Mouse (Mus musculus): ENCODE measurements around the gene Knl1. TPM values are rescaled to one million over a fixed set of nuclear protein-coding genes. Genes with fewer than 3 reads are reported as not detected.
"Not testable (repeated sequence)": the region's sequence is repeated elsewhere in the genome, so short reads cannot be mapped to it uniquely, and the experiment has no call there.

The Knl1 gene
- polyA plus RNA-seq (2017; shearing (Covaris generic)), result 10 to 100 TPM; 17.4 to 18.1 TPM

GRCm38 (mm10) chr2:119046649-119047611, at the start of gene Knl1:
Knl1 (plus strand) TSS chr2:119047119.
- ATAC-seq, result peak; percentile 91

DNA sequence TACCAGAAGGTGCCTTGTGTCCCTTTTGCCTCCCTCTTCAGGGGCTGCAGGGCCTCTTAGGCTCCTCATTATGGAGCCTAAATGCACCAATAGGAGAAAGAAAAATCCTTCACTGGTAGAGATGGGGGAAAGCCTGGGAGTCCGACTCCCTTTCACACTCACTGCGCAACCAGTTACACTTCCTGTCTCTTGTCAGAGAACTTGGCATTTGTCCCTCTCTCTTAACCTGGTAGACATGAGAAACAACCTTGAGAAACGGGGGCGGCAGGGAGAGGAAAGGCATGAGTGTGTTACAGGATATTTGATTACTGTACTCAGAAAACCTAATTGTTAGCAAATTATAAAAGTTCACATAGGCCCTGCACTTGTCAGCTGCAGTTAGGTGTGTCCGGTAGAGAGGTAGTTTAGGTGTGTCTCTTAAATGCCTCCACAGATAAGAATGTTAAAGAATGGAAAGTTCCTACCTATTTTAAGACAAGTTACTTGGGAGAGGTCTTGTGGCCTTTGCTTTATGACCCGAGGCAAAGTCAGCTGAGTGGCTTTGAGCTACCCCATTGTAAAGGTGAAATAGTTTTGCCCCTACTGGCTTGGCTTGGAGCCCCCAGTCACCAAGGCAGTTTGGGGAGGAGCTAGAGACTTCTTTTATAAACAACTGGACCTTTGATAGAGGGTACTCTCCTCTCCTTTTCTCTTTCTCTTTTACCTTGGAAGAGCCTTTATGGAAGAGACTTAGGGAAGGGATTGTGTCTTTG, 48.6 kb upstream of the Knl1 start:
- no peak for ATAC-seq

- no peak for ATAC-seq
Observed at GRCm38 (mm10) chr2:118999025-118999639, 47.8 kb upstream of the Knl1 start.

GRCm38 (mm10) chr2:119006886-119007285, 40.0 kb upstream of the Knl1 start:
- ATAC-seq, result no peak

- ATAC-seq, result no peak
Observed at GRCm38 (mm10) chr2:119009376-119009775, 37.5 kb upstream of the Knl1 start.

GRCm38 (mm10) chr2:119014989-119015388, 31.9 kb upstream of the Knl1 start:
- no peak for ATAC-seq

- no peak for ATAC-seq
Observed at GRCm38 (mm10) chr2:119015604-119016180, 31.2 kb upstream of the Knl1 start.

GRCm38 (mm10) chr2:119016312-119016711, 30.6 kb upstream of the Knl1 start:
- ATAC-seq, result not testable (repeated sequence)

DNA sequence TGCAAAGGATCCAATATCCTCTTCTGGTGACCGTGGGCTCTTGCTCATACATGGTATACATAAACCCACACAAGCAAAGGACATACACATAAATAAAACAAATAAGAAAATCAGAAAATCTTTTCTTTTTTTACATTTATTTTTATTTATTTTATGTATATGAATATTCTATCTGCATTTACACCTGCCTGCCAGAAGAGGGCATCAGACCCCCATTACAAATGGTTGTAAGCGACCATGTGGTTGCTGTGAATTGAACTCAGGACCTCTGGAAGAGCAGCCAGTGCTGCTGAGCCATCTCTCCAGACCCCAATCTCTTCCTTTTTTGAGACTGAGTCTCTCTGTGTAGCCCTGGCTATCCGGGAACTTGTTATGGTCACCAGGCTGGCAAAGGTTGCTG, 29.3 kb upstream of the Knl1 start:
- ATAC-seq, result no peak

GRCm38 (mm10) chr2:119018391-119019122, 28.4 kb upstream of the Knl1 start:
- no peak for ATAC-seq

DNA sequence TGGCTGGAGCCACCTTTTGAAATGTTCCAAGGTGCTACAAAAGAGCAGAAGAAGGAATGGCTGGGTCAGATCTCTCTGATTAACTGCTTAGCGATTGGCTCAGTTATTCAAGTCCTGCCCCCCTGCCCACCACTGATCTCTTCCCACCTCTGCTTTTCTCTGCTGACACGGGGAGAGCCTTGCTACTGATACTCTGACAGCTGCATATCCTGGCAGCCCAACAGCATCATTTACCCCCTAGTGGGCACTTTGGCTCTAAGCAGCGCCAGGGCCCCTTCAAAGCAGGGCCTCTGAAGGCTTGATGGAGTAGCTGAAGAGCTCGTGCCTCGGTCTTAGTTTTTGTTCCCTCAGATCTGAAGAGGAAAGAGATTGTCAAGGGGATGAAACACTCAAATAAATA, 27.8 kb upstream of the Knl1 start:
- ATAC-seq, result no peak

- no peak for ATAC-seq
Observed at GRCm38 (mm10) chr2:119019538-119019937, 27.4 kb upstream of the Knl1 start.

DNA sequence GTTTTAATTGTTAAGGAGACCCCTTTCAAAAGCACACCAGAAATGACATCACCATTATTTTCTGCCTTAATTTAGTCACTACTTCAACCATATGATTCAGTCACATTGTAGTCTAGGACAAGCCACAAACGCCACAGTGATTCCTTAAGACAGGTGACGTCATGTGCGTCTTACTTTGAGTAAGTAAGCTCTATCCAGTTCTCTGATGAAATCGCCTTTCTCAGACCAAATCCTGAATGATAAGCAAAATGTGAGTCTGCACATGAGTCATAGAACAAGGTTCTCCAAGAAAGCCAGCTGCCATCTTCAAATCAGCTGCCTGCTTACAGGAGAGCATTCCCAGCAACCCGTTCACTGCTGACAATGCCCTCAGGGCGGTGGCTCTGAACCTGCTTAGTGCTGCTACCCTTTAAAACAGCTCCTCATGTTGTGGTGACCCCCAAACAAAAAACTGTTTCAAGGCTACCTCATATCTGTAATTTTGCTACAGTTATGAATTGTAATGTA, 23.7 kb upstream of the Knl1 start:
- no peak for ATAC-seq

- ATAC-seq, result no peak
Observed at GRCm38 (mm10) chr2:119024536-119025238, 22.2 kb upstream of the Knl1 start.

DNA sequence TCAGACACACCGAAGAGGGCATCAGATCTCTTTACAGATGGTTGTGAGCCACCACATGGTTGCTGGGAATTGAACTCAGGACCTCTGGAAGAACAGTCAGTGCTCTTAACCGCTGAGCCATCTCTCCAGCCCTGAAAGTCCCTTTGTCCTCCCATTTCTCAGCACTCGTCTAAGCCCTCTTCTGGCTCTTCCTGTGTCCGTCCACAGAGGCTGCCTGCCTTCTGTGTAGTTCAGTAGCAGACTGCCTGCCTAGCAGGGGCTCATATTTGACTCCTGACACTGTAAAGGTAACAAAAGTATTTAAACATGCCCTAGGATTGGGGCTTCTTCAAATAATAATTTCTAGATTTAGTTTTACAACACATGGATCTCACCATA, 21.7 kb upstream of the Knl1 start:
- no peak for ATAC-seq

DNA sequence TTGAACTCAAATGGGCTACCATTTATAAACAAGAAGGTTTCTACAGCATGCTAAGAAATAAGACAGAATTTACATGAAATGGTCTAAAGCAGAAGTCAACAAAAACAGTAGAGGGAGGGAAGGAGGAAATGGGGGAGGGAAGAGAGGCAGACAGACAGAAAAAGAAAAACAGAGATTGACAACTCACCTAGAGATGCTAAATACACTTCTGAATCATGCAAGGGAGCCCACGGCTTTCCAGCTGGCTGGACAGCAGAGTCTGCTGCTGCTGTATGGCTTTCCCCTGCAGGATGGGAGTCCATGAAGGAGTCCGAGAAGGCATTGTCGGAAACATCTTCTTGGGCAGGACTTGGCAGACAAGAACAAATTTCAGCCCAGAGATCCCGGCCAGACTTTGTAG, 20.0 kb upstream of the Knl1 start:
- ATAC-seq, result no peak

DNA sequence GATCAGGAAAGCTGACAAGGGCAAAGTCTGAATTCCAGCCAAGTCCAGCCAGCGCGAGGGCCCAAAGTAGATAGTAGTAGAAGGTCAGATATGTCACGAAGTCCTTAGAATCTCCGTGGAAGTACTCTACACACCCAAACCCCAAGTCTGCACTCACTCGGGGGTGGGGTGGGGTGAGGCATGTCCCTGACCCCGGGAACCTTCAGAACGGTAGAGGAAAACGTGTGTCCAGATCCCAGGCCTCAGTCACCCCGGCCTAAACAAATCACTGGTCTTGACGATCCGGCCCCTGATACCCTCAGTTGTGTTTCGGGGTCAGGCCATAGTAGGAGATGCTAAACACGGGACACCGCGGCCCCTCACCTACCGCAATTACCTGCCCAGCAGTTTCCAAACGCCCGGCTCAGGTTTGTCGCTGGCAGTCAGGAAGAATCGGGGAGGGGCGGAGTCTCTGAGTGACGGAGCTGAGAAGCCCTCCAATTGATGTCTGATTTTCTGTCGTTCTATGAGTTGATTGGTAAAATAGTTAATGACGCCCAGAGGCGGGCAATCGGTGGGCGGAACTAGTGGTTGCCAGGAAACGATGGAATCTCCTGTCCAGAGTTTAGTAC, 17.9 kb upstream of the Knl1 start, which contains the start of gene Ccdc32:
Gene Ccdc32 (minus strand): TSS at position 453 of the 611 bp plus-strand sequence.
- peak; percentile 100 for ATAC-seq

DNA sequence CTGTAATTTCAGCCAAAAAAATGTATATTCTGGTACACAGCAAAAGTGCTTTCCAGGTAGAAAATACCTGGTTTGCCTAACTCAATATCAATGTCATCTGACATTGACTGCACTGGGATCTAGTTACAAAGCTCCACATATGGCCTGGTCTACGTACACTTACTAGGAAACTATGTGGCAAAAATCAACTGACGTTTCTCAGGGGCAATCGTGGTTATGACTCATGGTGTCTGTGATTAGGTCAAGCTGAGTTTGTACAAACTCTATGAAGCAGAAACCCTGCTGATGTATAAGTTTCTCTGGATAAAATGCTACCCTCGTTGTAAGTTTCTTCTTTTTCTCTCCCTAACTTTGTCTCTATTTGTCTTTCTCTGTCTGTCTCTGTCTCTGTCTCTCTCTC, 14.7 kb upstream of the Knl1 start:
- no peak for ATAC-seq

- peak; percentile 99 for ATAC-seq
Observed at GRCm38 (mm10) chr2:119034656-119035396, 12.1 kb upstream of the Knl1 start, which contains the start of gene Rpusd2. Rpusd2 (plus strand) TSS chr2:119034790.

GRCm38 (mm10) chr2:119035397-119035745, 11.5 kb upstream of the Knl1 start:
- ATAC-seq, result no peak

Data from activated CD4-positive, CD25-positive, alpha-beta regulatory T cell, adult 4 months (primary cell).